Mouse (Mus musculus): Measurements from ENCODE around the gene Adam8.

Adam8 gene

DNA sequence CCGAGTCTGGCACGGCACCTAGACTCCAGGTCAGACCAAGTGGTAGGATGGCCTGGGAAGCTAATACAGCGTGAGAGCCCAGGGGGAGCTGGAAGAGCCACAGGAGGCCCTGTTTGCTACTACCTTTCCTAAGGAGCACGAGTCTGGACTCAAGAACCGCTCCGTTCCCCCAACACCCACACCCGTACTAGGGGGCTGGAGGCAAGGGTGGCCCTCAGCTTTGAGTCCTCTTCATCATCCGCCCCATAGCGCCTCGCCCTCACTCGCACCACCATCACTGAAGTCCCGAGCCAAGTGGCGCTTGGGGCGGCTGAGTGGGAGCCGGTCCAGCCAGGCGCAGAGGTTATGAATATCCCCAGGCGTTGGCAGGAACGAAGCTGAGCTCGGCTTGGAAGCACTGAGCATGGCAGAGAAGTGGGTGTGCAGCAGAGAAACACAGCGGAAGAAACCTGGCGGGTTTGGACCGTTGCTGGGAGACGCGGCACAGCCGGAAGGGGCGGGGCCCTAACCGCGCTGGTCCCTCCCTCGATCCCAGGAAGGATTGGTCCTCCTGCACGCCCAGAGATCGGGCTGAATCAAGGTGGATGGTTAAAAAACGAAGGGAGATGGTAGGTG lies 14.0 kb downstream of the Adam8 start, which contains the start of gene 6430531B16Rik:
TSS of gene 6430531B16Rik (minus strand) at position 478 of the 615 bp plus-strand sequence.
- DNase-seq, result peak; percentile 85 to 89

DNA sequence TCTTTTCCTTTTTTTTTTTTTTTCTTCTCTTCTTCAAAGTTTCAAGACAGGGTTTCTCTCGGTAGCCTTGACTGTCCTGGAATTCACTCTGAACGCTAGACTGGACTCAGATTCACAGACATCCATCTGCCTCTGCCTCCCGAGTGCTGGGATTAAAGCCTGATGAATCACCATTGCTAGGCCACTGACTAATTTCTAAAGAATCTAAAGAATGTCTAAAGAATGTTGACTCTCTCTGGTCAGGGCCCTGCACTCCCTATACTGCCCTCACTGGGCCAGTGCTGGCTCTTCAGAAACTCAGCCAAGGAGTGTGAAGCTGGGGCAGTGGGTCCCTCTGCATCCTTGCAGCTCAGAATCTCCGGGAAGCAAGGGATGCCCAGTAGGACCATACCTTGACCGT lies 16.9 kb downstream of the Adam8 start:
- no peak for DNase-seq

DNA sequence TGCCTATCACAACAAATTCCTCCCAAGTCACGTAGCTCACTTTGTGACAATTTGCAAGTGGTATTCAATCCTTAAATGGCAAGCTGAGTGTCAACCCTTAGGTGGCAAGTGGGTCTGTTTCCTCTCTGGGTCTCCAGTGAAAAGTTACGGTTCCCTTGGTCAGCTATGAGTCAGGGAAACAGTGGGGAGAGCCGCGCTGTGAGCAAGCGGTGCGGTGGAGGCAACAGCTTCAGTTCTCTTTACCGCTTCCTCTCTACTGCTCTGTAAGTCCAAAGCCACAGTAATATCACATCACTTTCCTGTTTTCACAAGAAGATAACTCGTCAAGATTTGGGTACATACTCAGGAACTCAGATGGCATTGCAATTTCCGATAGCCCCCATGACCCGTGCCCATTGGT lies 18.1 kb downstream of the Adam8 start:
- no peak for DNase-seq

DNA sequence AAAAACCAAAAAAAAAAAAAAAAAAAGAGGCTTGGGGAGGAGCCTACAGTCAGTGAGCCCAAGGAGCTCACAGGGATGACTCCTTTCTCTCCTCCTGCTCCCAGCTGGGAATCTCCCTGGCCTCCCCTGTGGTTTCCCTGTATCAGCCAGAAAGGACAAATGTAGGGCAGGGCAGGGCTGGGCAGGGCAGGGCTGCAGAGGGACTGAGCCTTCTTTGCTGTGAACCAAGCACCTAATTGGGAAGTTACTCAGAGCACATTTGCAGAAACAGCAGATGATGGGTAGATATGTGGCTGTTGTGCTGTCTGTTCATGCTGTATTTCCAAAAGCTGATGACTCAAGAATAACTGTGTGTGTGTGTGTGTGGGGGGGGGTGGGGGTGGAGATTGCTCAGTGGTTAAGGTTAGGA lies 19.4 kb downstream of the Adam8 start:
- no peak for DNase-seq

DNA sequence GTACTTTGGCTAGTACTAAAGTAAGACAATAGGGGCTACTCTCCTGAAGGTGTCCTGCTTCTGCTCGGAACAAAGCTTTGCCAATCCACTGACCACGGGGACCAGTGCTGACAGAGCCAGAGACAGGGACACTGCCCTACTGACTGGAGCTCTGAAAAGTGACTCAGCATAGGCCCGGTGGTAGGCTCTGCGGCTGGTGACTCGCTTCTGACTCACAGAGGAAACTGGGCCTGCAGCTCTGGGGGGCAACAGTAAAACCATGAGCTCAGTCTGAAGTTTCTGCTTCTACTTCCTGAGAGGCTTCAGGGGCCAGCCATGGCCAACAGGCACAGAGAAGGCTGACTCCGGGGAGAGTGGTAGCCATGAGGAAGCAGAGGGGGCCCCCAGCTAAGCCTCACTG lies 20.9 kb downstream of the Adam8 start:
- DNase-seq, result no peak

DNA sequence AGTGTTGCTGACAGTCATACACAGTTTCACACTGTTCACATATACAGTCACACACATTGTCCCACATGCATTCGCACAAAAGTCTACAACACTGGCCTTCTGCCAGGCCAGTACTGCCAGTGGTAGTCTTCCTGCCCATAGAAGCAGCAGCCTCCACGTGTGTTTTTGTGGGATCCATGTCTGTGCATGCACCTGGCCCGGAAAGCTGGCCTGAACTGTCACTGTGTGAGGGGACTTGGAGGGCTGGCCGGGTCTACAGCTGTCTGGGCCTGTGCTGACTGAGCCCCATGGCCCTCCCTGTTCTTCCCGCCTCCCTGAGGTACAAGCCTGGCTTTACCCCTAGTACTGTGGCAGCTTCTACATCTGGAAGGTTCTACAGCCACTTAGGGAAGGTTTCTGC lies 21.4 kb downstream of the Adam8 start:
- DNase-seq, result no peak

DNA sequence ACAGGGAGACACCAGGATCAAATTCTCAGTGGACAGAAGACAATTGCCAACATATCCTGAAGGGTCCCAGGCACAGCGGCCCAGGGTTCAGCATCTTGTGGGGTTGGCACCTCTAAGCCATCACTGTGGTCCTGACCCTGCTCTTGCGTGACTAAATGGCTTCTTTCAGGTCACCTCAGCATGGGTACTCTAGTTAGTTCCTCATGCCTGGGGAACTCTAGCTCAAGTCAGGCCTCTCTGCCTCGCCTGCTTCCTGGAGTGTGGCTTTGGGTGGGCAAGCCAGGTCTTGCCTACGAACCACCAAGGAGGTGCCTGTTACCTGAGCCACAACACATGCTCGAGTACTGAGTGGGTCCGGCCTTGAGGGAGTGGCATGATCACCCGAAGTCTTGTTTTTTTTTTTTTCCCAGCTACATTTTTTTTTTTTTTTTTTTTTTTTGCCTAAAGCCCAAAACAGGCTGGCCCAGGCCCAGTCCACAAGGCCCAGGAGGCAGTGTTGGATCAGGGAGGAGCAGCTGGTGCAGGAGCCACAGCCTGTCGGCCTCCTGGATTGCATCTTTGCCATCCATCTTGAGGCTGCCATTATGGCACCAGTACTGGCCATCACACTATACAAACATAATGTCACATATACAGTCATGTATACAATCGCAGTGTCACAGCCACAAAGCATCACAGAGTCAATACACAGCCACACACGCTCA lies 22.0 kb downstream of the Adam8 start:
- DNase-seq, result no peak

DNA sequence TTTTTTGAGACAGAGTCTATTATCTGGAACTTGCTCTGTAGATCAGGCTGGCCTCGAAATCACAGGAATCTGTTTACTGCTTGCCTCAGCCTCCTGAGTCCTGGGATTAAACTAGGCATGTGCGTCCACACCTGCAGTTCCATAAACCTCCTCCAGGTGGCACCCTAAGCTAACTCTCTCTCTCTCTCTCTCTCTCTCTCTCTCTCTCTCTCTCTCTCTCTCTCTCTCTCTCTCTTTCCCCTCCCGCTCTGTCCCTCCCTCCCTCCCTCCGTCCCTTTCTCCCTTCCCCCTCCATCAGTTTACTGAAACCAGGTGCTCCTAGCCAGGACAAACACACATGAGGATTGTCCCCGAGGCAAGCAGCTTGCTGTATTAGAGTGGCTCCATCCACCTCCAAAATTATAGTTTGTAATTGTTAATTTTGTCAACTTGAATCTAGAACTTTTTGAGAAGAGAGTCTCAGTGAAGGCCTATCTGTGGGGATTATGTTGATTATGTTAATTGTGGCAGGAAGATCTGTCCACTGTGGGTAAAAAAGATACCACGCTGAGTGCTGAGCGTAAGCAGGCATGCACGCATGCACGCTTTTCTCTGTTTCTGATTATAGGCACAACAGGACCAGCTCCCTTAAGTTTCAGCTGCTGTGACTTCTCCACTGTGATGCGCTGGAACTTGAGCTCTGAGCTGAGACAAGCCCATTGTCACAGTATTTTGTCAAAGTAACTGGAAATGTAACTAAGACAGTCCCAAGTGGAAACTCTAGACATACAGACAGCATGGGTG lies 22.8 kb downstream of the Adam8 start:
- peak; percentile 82 to 87 for DNase-seq

DNA sequence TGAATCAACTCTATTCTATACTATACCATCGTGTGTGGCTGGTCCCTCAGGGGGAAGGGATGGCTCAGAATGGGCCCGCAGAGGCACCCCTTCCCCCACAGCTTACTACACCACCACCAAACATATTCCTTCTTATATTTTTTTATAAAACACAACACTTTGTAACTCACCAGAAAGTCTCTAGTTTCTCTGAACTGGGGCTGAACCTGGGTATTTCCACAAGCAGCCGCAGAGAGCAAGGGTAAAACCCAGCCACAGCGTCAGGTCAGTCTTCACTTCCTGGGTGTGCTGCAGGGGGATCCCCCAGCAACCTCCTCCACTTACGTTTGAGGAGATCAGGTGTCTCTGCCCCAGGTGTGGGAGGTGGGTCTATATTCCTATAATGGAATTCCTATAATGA lies 23.9 kb downstream of the Adam8 start:
- no peak for DNase-seq

DNA sequence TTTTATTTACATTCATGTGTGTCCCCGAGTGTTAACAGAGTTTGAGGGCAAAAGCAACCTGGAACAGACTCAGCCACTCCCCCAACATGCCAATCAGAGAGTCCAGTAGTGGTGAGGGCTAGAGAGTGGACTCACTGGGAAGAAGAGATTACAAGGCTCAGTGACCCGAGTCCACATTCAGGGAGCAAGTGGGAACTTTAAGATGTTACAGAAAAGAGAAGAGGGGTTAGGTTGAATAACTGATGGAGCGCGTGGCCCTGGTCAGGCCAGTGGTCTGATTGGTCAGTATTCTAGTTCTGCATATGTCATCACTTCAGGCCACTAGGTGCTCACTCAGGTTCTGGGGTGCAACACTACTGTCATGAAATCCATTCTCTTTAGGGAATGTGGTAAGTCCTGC lies 25.2 kb downstream of the Adam8 start:
- no peak for DNase-seq

DNA sequence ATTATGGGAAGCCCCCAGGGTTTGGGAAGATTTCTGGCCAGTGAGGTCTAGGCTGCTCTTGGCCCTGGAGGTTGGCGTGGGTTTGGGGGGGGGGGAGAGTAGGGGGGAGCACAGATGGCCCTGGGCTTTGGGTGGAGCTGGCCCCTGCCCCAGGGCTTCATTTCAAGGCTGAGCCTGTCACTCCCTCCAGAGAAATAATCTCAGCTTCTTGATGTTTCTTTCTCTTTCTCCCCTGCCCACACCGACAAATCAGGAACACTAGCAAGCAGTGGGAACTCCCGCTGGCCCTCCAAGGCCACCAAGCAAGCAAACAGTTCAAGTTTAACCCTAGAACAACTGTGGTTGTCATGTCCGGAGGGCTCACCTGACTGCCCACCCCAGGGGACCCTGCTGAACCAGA lies 28.5 kb downstream of the Adam8 start:
- DNase-seq, result no peak

DNA sequence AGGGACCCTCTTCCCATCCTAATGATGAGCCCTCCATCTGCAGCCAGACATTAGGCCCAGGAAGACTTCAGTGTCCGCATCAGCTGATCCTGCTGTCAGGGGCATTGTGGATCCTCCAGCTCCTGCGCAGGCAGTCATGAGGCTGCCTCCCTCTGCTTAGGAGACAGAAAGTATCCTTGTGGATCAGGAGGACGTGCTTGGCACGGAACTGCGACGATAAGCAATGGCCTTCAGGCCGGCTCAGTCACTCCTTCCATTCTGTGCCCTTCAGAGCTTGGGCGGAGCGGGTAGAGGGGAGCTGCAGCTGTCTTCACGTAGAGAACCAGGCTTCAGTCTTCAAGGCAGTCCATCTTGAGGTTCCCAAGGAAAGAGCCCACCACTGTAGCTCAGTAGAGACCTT lies 31.2 kb downstream of the Adam8 start:
- DNase-seq, result no peak

DNA sequence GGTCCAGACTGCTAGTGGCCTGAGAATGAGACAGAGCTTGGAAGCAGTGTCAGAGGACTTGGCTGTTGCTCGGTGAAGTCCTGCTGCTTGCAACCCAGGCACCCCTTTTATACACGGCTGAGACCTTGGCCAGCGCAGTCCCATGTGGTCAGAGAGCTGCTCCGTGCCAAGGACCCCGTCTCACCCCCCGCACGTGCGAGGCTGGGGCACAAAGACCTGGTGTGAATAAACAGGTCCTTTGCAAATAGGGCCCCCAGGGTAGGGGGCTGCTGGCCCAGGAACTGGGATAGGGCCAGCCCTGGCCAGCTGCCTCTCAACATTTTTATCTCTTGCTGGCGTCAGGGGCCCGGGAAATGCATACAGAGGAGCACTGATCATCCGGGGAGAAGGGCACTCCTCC lies 34.4 kb downstream of the Adam8 start:
- DNase-seq, result no peak

DNA sequence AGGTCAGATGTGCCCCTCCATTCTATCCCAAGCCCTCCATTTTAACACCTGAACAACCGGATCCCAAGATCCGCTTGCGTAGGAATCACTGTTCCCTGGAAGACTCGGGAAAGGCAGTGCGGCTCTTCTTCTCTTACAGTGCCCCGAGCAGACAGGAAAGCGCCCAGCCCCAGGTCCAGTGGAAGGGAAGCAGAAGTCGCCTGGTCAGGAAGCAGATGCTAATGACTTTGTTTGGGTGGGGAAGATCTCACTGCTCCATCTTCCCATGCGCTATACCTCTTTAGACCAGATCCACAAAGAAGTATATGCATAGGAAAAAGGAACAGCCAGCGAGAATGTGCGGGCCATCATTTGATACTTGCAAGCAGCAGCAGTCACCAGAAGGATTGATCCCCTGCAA lies 34.9 kb downstream of the Adam8 start:
- no peak for DNase-seq

DNA sequence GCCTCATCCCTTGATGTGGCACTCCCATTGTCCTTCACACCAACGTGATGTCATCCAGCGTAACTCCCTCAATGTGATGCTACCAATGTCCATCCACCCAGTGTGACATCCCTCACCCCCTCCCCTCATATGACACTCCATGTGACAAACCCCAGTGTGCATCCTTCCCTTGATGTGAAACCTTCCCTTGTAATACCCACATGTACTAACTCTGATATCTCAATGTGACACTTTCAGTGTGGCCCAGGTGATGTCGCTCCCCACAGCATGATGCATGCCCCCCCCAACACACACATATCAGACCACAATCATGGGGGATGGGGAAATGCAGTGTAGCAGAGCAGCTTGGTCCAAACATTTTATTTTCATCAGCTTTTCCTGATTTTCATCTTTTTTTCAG lies 35.7 kb downstream of the Adam8 start:
- DNase-seq, result no peak

DNA sequence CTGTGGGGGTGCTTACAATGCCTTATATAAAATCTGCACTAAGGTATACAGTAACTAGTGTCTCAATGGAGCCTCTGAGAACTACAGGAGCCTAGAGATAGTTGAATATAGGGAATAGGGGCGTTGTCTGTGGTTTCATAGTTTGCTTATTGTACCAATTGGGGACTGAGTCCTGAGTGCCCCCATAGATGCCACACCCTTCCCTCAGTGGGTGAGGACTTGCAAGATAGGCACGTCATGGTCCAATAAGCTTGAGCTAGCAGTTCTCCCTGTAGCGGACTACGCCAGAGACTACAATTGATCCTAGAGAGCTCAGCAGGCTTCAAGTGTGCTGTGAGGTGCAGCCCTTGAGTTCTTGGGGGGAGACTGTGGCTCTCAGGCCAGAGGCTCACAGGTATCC lies 36.9 kb downstream of the Adam8 start:
- DNase-seq, result no peak

DNA sequence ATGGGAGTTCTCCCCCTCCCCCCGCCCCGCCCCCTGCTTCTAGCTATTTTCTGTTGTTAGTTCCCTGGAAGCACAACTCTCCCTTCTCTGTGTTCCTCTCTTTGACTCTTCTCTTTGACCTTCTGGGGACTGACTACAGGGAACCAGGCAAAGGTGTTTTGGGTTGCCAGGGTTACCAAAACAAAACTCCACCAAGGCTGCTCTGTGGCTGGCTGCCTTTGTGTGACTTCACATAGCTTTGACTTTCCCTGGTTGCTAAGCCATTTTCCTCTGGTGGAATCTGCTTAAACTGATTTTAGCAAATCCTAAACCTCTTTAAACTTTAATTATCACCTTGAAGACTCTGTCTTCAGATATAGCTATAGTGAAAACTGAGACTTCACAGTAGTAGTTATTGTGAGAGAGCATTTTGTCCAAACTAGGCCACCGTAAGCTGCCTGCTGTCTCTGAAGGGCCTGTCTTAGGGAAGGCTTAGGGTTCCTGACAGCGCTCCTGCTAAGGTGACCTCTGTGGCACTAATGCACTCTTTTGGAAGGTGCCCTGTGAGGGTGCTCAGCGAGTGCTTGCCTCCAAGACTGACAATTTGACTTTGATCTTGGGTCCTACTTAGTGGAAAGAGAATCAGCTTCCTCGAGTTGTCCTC lies 40.2 kb downstream of the Adam8 start:
- DNase-seq, result no peak

DNA sequence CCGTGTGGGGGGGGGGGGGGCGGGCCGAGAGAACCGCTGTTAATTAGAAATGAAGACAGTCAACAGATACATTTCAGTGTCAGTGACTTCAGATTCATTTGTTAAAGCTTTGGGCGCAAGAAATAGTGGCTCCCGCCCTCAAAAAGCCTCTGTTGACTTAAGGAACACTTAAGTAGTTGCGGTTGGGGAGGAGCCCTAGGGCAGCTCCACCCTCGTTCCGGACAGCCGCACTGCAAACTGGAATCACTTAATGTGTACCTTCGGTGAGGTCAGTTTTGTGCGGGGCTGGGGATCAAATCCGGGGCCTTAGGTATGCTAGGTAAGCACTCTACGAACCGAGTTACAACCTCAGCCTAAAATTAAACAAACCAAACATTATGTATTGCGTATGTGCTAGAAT lies 41.3 kb downstream of the Adam8 start:
- no peak for DNase-seq

DNA sequence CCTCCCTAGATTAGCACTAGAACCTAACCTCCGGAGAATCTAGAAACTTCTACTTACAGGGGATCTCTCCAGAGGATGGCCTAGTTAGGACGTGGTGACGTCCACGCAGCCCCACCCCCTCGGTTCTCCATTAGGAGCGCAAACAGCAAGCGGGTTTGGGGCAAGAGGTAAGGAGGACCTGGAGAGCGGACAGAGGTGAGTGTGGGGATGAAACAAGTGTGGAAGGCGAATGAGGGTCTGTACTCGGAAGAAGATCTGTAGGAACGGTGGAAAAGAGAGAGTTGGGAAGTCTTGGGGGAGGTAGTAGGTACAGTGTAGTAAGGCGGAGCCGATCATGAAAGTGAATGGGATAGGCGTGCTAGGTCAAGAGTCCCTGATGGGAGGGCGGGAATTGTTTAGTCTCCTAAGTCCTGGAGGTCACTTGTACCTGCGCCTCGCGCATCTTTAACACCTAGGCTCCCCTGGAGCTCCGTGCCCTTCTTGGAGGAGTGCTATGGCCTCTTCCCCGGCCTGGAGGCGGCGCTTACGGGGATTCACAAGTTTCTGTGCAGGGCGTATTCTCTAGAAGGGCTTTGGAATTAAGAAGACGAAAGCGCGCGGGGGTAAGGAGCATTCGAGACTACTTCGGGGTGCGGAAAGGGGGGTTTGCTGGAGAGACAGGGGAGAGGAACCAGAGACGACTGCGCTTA lies 41.9 kb downstream of the Adam8 start:
- DNase-seq, result no peak

DNA sequence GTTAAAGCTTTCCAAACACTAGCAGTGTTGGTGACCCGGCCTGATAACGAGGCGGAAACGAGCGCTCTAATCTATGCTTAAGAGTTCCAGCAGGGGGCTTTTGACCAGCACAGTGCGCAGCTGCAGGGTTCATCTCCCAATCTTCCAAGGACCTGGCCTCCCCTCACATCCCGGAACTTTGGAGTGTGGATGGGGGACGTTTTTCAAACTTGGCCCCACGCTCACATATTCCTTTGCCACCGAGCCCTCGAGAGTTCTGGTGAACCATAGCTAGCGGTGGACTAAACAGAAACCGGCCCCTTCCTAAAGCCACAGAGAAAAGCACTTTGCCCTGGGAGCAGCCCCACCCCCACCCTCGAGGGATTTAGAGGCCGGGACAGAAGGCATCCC lies 42.5 kb downstream of the Adam8 start:
- DNase-seq, result no peak

DNA sequence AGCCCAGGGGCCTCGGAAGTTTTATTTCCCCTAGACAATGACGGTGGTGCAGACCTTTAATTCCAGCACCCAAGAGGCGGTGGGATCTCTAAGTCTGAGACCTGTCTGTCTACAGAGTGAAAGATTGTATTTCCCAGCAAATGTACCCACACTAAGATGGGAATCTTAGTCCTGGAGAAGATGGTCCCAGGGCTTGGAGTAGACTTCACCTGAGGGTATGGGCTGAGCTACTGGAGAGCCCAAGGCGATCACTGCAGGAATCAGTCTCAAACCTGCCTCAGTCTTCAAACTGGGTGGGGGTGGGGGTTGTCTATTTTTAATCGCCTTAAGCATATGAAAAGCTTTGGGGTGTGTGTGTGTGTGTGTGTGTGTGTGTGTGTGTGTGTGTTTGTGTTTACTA lies 46.3 kb downstream of the Adam8 start:
- no peak for DNase-seq

DNA sequence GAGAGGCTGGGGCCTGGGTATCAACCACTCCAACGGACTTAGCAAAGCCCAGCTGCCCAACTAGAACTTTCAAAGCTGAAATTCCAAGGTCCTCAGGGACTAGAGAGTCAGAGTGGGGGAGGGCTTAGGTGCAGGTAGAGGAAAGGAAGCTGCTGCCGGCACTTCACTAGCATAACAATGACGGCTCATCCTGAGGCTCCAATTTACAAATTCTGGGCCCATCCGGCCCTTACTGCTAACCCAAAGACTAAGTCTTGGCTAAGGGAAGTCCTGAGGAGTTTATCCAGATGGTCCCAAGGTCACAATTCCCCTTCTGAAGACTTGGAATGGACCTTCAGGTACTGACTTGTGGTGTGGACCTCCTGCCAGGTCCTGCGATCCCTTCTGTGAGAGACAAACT lies 46.8 kb downstream of the Adam8 start:
- DNase-seq, result no peak
